Mouse (Mus musculus) liver, embryonic 13.5 days (tissue): ENCODE measurements around the gene Slc17a9. TPM values are rescaled to one million over a fixed set of nuclear protein-coding genes. Genes with fewer than 3 reads are reported as not detected.

ENCODE experiments used
- ATAC-seq: fragments of 200-750 bp; cut with Nextera tagmentation; 2 replicates; pipeline ENCODE4 v1.8.0; 2017; ENCODE audit warnings: low read depth, mild to moderate bottlenecking, moderate number of reproducible peaks, moderate library complexity
- DNase-seq: peaks from one replicate; pipeline ENCODE4 v3.0.0; 2022
- H3K27ac ChIP-seq: fragments of 300-500 bp; sonication (generic); 2 replicates; pipeline ENCODE4 v1.5.1; 2015; ENCODE audit warnings: moderate library complexity, mild to moderate bottlenecking, inconsistent platforms
- H3K27me3 ChIP-seq: fragments of 300-500 bp; sonication (generic); 2 replicates; pipeline ENCODE4 v1.6.1; 2015; ENCODE audit warnings: mild to moderate bottlenecking, inconsistent platforms
- H3K36me3 ChIP-seq: fragments of 300-500 bp; sonication (generic); 2 replicates; pipeline ENCODE4 v1.6.1; 2015; ENCODE audit warnings: mild to moderate bottlenecking, inconsistent platforms
- H3K4me1 ChIP-seq: fragments of 300-500 bp; sonication (generic); replicated peaks from 2 replicates; pipeline ENCODE4 v1.6.1; 2015; ENCODE audit warnings: inconsistent platforms
- H3K4me2 ChIP-seq: fragments of 300-500 bp; sonication (generic); 2 replicates; pipeline ENCODE4 v1.6.1; 2015; ENCODE audit warnings: inconsistent platforms, mild to moderate bottlenecking, moderate library complexity
- H3K4me3 ChIP-seq: fragments of 300-500 bp; sonication (generic); replicated peaks from 2 replicates; pipeline ENCODE4 v1.5.1; 2015; ENCODE audit warnings: mild to moderate bottlenecking, inconsistent platforms
- H3K9ac ChIP-seq: fragments of 300-500 bp; sonication (generic); 2 replicates; pipeline ENCODE4 v1.6.1; 2015; ENCODE audit warnings: mild to moderate bottlenecking, inconsistent platforms
- H3K9me3 ChIP-seq: fragments of 300-500 bp; sonication (generic); replicated peaks from 2 replicates; pipeline ENCODE4 v1.6.1; 2016; ENCODE audit warnings: inconsistent platforms
- WGBS: fragments of 180-500 bp; shearing (Covaris S2); methylation state at CpG from one replicate; pipeline ENCODE4 v1.1.7; 2015; ENCODE audit not compliant: insufficient replicate concordance; 5-methylcytosine and 5-hydroxymethylcytosine counted together
- polyA plus RNA-seq: library from polyadenylated mRNA; unstranded; fragments of >200 nt; fragmentation: Nextera tagmentation; extraction: Ambion mirVana; gene quantifications from 2 replicates; pipeline ENCODE4 v1.2.1, GENCODE M21; 2015

Slc17a9 gene
- polyA plus RNA-seq, 1 experiment from 2014 or later = 4.8 TPM

DNA sequence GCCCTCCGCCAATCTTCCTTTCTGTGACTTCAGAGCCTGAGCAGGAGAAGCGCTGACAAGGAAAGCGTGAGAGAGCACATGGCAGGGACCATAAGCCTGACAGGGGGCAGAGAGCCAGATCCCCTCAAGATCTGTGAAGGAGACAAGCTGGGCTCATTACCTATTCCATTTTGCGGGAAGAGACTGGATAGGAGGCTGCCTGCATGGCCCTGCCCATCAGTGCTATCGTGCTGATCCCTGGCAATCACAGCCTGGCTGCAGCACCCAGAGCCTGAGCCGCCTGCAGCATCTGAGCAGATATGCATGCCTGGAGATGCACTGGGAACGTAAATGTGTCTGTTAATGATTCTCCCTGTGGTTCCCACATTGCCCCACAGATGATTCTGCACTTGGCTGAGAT lies 63.8 kb downstream of the Slc17a9 start:
- 10% methylated on average over 7 of the region's 7 CpGs for WGBS
- Histone ChIP-seq H3K9me3 (no peaks in the 10 kb centered on the region), H3K9ac (no peak overlapping the region), H3K4me2 (no peak overlapping the region), H3K27ac (no peak overlapping the region), H3K36me3 (no peaks in the 10 kb centered on the region), H3K27me3 (peaks cover 29% of the 10 kb centered on the region), H3K4me1 (no peaks in the 10 kb centered on the region), H3K4me3 (no peak overlapping the region)
- ATAC-seq (no peak), DNase-seq (no peak)

DNA sequence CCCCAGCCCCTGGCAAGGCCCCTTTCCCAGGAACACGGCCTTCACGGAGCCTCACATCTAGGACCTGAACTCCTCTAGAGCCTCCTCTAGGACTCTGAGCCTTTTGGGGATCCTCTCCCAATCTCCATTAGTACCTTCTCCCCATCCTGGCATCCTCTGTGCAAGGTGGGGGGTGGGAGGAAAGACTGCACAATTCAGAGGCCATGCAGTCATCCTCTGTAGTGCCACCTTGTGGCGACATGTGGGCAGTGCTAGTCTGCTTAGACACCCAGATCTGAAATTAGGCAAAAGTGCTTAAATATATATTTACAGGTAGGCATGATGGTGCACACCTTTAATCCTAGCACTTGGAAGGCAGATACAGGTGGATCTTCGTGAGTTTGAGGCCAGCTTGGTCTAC lies 66.6 kb downstream of the Slc17a9 start:
- no peaks in the 10 kb centered on the region for H3K9me3 ChIP-seq
- H3K9ac ChIP-seq = no peak overlapping the region
- no peak overlapping the region for H3K4me2 ChIP-seq
- DNase-seq (peak; percentile 13), ATAC-seq (no peak)
- no peaks in the 10 kb centered on the region for H3K4me1 ChIP-seq
- H3K36me3 ChIP-seq = no peaks in the 10 kb centered on the region
- no peak overlapping the region for H3K4me3 ChIP-seq
- WGBS = 44% methylated on average over 4 of the region's 4 CpGs
- no peak overlapping the region for H3K27ac ChIP-seq
- H3K27me3 ChIP-seq = peaks cover 29% of the 10 kb centered on the region

Other genes starting within 250 kb of the Slc17a9 start
- 0.08 and 0.13 TPM in 2 replicates for gene Ntsr1, start 225.3 kb upstream of the Slc17a9 start, polyA plus RNA-seq
- 10.9 and 12.5 TPM in 2 replicates for gene Mrgbp, start 144.0 kb upstream of the Slc17a9 start, polyA plus RNA-seq
- gene Ogfr, start 136.0 kb upstream of the Slc17a9 start, polyA plus RNA-seq = 23.5 and 24.9 TPM in 2 replicates
- gene Col9a3, start 127.5 kb upstream of the Slc17a9 start, polyA plus RNA-seq = 1.5 and 2.1 TPM in 2 replicates
- not detected in 2 replicates for gene Tcfl5, start 82.6 kb upstream of the Slc17a9 start, polyA plus RNA-seq
- gene Dido1, start 15.3 kb upstream of the Slc17a9 start, polyA plus RNA-seq = 10.1 and 12.7 TPM in 2 replicates
- gene Gid8, start 15.1 kb upstream of the Slc17a9 start, polyA plus RNA-seq = 116 and 126 TPM in 2 replicates
- gene Bhlhe23, start 51.6 kb downstream of the Slc17a9 start, polyA plus RNA-seq = not detected in 2 replicates
- gene Ythdf1, start 195.7 kb downstream of the Slc17a9 start, polyA plus RNA-seq = 27.2 and 27.8 TPM in 2 replicates
- gene Birc7, start 203.8 kb downstream of the Slc17a9 start, polyA plus RNA-seq = not detected in 2 replicates
- gene Nkain4, start 229.4 kb downstream of the Slc17a9 start, polyA plus RNA-seq = 2.0 and 2.6 TPM in 2 replicates
- 33.4 TPM in 2 replicates for gene Arfgap1, start 242.0 kb downstream of the Slc17a9 start, polyA plus RNA-seq